Mouse (Mus musculus): ENCODE data around the gene Timm50. TPM values are rescaled to one million over a fixed set of nuclear protein-coding genes. Genes with fewer than 3 reads are reported as not detected.

Timm50 gene
- polyA plus RNA-seq, 1 experiment from 2014 or later = 169 TPM

GRCm38 (mm10) chr7:28262861-28263260 lies 49.0 kb downstream of the Timm50 start:
- WGBS = 40% methylated on average over 5 of the region's 5 CpGs
- Histone ChIP-seq H3K9ac (replicated peaks; ENCODE audit: low read length) (no peak overlapping the region), H3K4me2 (replicated peaks; ENCODE audit: low read depth, low read length) (no peak overlapping the region), H3K27me3 (ENCODE audit: insufficient read depth, low read length) (no peaks in the 10 kb centered on the region), H3K4me3 (ENCODE audit: low read length) (no peak overlapping the region), H3K27ac (ENCODE audit: low read length) (no peak overlapping the region), H3K36me3 (ENCODE audit: insufficient read depth, low read length) (no peaks in the 10 kb centered on the region), H3K4me1 (ENCODE audit: insufficient read depth, low read length) (no peaks in the 10 kb centered on the region), H3K9me3 (ENCODE audit: low read length) (no peaks in the 10 kb centered on the region)
- ATAC-seq (ENCODE audit: low FRiP score, low TSS enrichment) = no peak

Other genes with a start within 250 kb of the Timm50 start
- gene Fcgbp, start 240.8 kb downstream of the Timm50 start, polyA plus RNA-seq (2015; fragmentation: Nextera tagmentation; extraction: Ambion mirVana) = 0.42 and 0.69 TPM in 2 replicates
- gene 9530053A07Rik, start 182.6 kb downstream of the Timm50 start, polyA plus RNA-seq (2015; fragmentation: Nextera tagmentation; extraction: Ambion mirVana) = not detected in 2 replicates
- gene Fbl, start 142.4 kb downstream of the Timm50 start, polyA plus RNA-seq (2015; fragmentation: Nextera tagmentation; extraction: Ambion mirVana) = 108 and 115 TPM in 2 replicates
- 15.2 and 16.2 TPM in 2 replicates for gene Dyrk1b, start 132.6 kb downstream of the Timm50 start, polyA plus RNA-seq (2015; fragmentation: Nextera tagmentation; extraction: Ambion mirVana)
- gene Eid2, start 44.2 kb downstream of the Timm50 start, polyA plus RNA-seq (2015; fragmentation: Nextera tagmentation; extraction: Ambion mirVana) = 0.85 and 1.2 TPM in 2 replicates
- gene Eid2b, start 34.3 kb downstream of the Timm50 start, polyA plus RNA-seq (2015; fragmentation: Nextera tagmentation; extraction: Ambion mirVana) = 9.2 and 9.9 TPM in 2 replicates
- gene Selenov, start 20.9 kb downstream of the Timm50 start, polyA plus RNA-seq (2015; fragmentation: Nextera tagmentation; extraction: Ambion mirVana) = 0.41 and 0.74 TPM in 2 replicates
- 0.50 and 0.68 TPM in 2 replicates for gene Dll3, start 9.8 kb downstream of the Timm50 start, polyA plus RNA-seq (2015; fragmentation: Nextera tagmentation; extraction: Ambion mirVana)
- gene Supt5, start 26.7 kb upstream of the Timm50 start, polyA plus RNA-seq (2015; fragmentation: Nextera tagmentation; extraction: Ambion mirVana) = 106 and 109 TPM in 2 replicates
- gene Rps16, start 38.6 kb upstream of the Timm50 start, polyA plus RNA-seq (2015; fragmentation: Nextera tagmentation; extraction: Ambion mirVana) = 840 and 918 TPM in 2 replicates
- 69.1 and 83.3 TPM in 2 replicates for gene Plekhg2, start 60.5 kb upstream of the Timm50 start, polyA plus RNA-seq (2015; fragmentation: Nextera tagmentation; extraction: Ambion mirVana)
- gene Zfp36, start 68.2 kb upstream of the Timm50 start, polyA plus RNA-seq (2015; fragmentation: Nextera tagmentation; extraction: Ambion mirVana) = 16.1 and 18.4 TPM in 2 replicates
- gene Med29, start 80.6 kb upstream of the Timm50 start, polyA plus RNA-seq (2015; fragmentation: Nextera tagmentation; extraction: Ambion mirVana) = 52.9 and 55.9 TPM in 2 replicates
- gene Paf1, start 80.9 kb upstream of the Timm50 start, polyA plus RNA-seq (2015; fragmentation: Nextera tagmentation; extraction: Ambion mirVana) = 97.4 and 108 TPM in 2 replicates
- 13.6 and 15.5 TPM in 2 replicates for gene Gmfg, start 125.4 kb upstream of the Timm50 start, polyA plus RNA-seq (2015; fragmentation: Nextera tagmentation; extraction: Ambion mirVana)
- gene Lrfn1, start 139.9 kb upstream of the Timm50 start, polyA plus RNA-seq (2015; fragmentation: Nextera tagmentation; extraction: Ambion mirVana) = 2.2 and 2.8 TPM in 2 replicates
- not detected in 2 replicates for gene Ifnl2, start 198.4 kb upstream of the Timm50 start, polyA plus RNA-seq (2015; fragmentation: Nextera tagmentation; extraction: Ambion mirVana)
- not detected in 2 replicates for gene Ifnl3, start 210.8 kb upstream of the Timm50 start, polyA plus RNA-seq (2015; fragmentation: Nextera tagmentation; extraction: Ambion mirVana)
- gene Sycn, start 228.8 kb upstream of the Timm50 start, polyA plus RNA-seq (2015; fragmentation: Nextera tagmentation; extraction: Ambion mirVana) = not detected in 2 replicates
- 0.18 TPM in 1 of 2 replicates, not detected in the other for gene Nccrp1, start 235.2 kb upstream of the Timm50 start, polyA plus RNA-seq (2015; fragmentation: Nextera tagmentation; extraction: Ambion mirVana)